Mouse (Mus musculus) heart, postnatal 0 days (tissue): ENCODE measurements around the gene Exosc10.

Experiments
- CTCF ChIP-seq: IDR thresholded peaks from 2 replicates; pipeline ENCODE4 v1.5.1; 2016; ENCODE audit warnings: antibody characterized with exemption, control low read depth, low read depth
- EP300 ChIP-seq: IDR thresholded peaks from 2 replicates; pipeline ENCODE4 v1.6.1; 2016; ENCODE audit warnings: antibody characterized with exemption, low read depth

GRCm38 (mm10) chr4:148598826-148599225 lies 40.6 kb downstream of the Exosc10 start:
- TF ChIP-seq CTCF (no peak), EP300 (no peak)
